Mouse (Mus musculus) forebrain, embryonic 10.5 days (tissue): ENCODE measurements around the gene Dnah6. TPM values are rescaled to one million over a fixed set of nuclear protein-coding genes. Genes with fewer than 3 reads are reported as not detected.

ENCODE experiments used
- DNase-seq: peaks from one replicate; pipeline ENCODE4 v3.0.0-alpha.2; 2017; ENCODE audit warnings: low spot score; ENCODE audit errors: extremely low spot score
- H3K27ac ChIP-seq: fragments of 300-500 bp; sonication (generic); 2 replicates; pipeline ENCODE4 v1.5.1; 2016; ENCODE audit warnings: mild to moderate bottlenecking
- H3K27me3 ChIP-seq: fragments of 300-500 bp; sonication (generic); 2 replicates; pipeline ENCODE4 v1.6.1; 2016; ENCODE audit warnings: mild to moderate bottlenecking; ENCODE audit not compliant: poor library complexity, severe bottlenecking
- H3K36me3 ChIP-seq: fragments of 300-500 bp; sonication (generic); replicated peaks from 2 replicates; pipeline ENCODE4 v1.6.1; 2016; ENCODE audit warnings: mild to moderate bottlenecking, moderate library complexity
- H3K4me1 ChIP-seq: fragments of 300-500 bp; sonication (generic); 2 replicates; pipeline ENCODE4 v1.6.1; 2016
- H3K4me3 ChIP-seq: fragments of 300-500 bp; sonication (generic); 2 replicates; pipeline ENCODE4 v1.5.1; 2016; ENCODE audit warnings: mild to moderate bottlenecking, moderate library complexity
- H3K9me3 ChIP-seq: fragments of 300-500 bp; sonication (generic); 2 replicates; pipeline ENCODE4 v1.6.1; 2016; ENCODE audit warnings: mild to moderate bottlenecking, moderate library complexity
- WGBS: fragments of 180-500 bp; shearing (Covaris S2); methylation state at CpG from one replicate; pipeline ENCODE4 v1.1.7; 2016; 5-methylcytosine and 5-hydroxymethylcytosine counted together
- polyA plus RNA-seq: library from polyadenylated mRNA; unstranded; fragments of >200 nt; fragmentation: Nextera tagmentation; extraction: Ambion mirVana; gene quantifications from 2 replicates; pipeline ENCODE4 v1.2.1, GENCODE M21; 2016

Dnah6 gene
- polyA plus RNA-seq, 1 experiment from 2014 or later = 0.05 TPM

GRCm38 (mm10) chr6:73093133-73093532, 128.3 kb downstream of the Dnah6 start:
- no peak for DNase-seq
- Histone ChIP-seq H3K27ac (no peak overlapping the region), H3K36me3 (no peaks in the 10 kb centered on the region), H3K4me3 (no peak overlapping the region), H3K4me1 (no peaks in the 10 kb centered on the region), H3K9me3 (no peaks in the 10 kb centered on the region), H3K27me3 (no peaks in the 10 kb centered on the region)
- WGBS = 94% methylated on average over 4 of the region's 4 CpGs

- Histone ChIP-seq H3K9me3 (no peaks in the 10 kb centered on the region), H3K36me3 (no peaks in the 10 kb centered on the region), H3K27me3 (no peaks in the 10 kb centered on the region), H3K4me1 (no peaks in the 10 kb centered on the region), H3K27ac (no peak overlapping the region), H3K4me3 (no peak overlapping the region)
- DNase-seq = no peak
- WGBS = 74% methylated on average over 8 of the region's 8 CpGs
Observed at GRCm38 (mm10) chr6:73090836-73091235, 130.6 kb downstream of the Dnah6 start.

- Histone ChIP-seq H3K36me3 (no peaks in the 10 kb centered on the region), H3K27me3 (no peaks in the 10 kb centered on the region), H3K27ac (no peak overlapping the region), H3K4me1 (no peaks in the 10 kb centered on the region), H3K9me3 (peaks cover 8% of the 10 kb centered on the region; the same call in 1 of the 2 replicates), H3K4me3 (no peak overlapping the region)
- 93% methylated on average over 9 of the region's 9 CpGs for WGBS
- no peak for DNase-seq
Observed at GRCm38 (mm10) chr6:73082571-73082970, 138.9 kb downstream of the Dnah6 start.

- H3K9me3 ChIP-seq = 0 out of 2 replicates have a peak, but pooled peaks cover 6% of the 10 kb centered on the region
- 80% methylated on average over 3 of the region's 3 CpGs for WGBS
- H3K36me3 ChIP-seq = no peaks in the 10 kb centered on the region
- no peak overlapping the region for H3K4me3 ChIP-seq
- no peak for DNase-seq
- H3K4me1 ChIP-seq = no peaks in the 10 kb centered on the region
- H3K27me3 ChIP-seq = no peaks in the 10 kb centered on the region
- H3K27ac ChIP-seq = no peak overlapping the region
Observed at GRCm38 (mm10) chr6:73072093-73072786, 149.2 kb downstream of the Dnah6 start.

GRCm38 (mm10) chr6:73071214-73071613, 150.2 kb downstream of the Dnah6 start:
- Histone ChIP-seq H3K27me3 (no peaks in the 10 kb centered on the region), H3K27ac (no peak overlapping the region), H3K4me1 (no peaks in the 10 kb centered on the region), H3K36me3 (no peaks in the 10 kb centered on the region), H3K4me3 (no peak overlapping the region), H3K9me3 (no peaks in the 10 kb centered on the region)
- WGBS = 84% methylated on average over 3 of the region's 3 CpGs
- DNase-seq = no peak

- H3K27me3 ChIP-seq = no peaks in the 10 kb centered on the region
- no peak overlapping the region for H3K4me3 ChIP-seq
- no peaks in the 10 kb centered on the region for H3K4me1 ChIP-seq
- no peaks in the 10 kb centered on the region for H3K36me3 ChIP-seq
- no peak for DNase-seq
- 90% methylated on average over 6 of the region's 6 CpGs for WGBS
- no peak overlapping the region for H3K27ac ChIP-seq
- H3K9me3 ChIP-seq = no peaks in the 10 kb centered on the region
Observed at GRCm38 (mm10) chr6:73070663-73071062, 150.8 kb downstream of the Dnah6 start.

- Histone ChIP-seq H3K4me1 (no peaks in the 10 kb centered on the region), H3K9me3 (no peaks in the 10 kb centered on the region), H3K36me3 (no peaks in the 10 kb centered on the region), H3K27me3 (no peaks in the 10 kb centered on the region), H3K27ac (no peak overlapping the region), H3K4me3 (no peak overlapping the region)
- DNase-seq = no peak
- 87% methylated on average over 3 of the region's 3 CpGs for WGBS
Observed at GRCm38 (mm10) chr6:73064551-73064950, 156.9 kb downstream of the Dnah6 start.

- Histone ChIP-seq H3K9me3 (peaks cover 18% of the 10 kb centered on the region), H3K27ac (no peak overlapping the region), H3K4me1 (no peaks in the 10 kb centered on the region), H3K27me3 (no peaks in the 10 kb centered on the region), H3K4me3 (no peak overlapping the region), H3K36me3 (no peaks in the 10 kb centered on the region; the same call in 1 of the 2 replicates)
- WGBS = 89% methylated on average over 7 of the region's 7 CpGs
- no peak for DNase-seq
Observed at GRCm38 (mm10) chr6:73059596-73060121, 161.8 kb downstream of the Dnah6 start.

- H3K4me3 ChIP-seq = no peak overlapping the region
- peaks cover 18% of the 10 kb centered on the region for H3K9me3 ChIP-seq
- no peak overlapping the region for H3K27ac ChIP-seq
- H3K27me3 ChIP-seq = no peaks in the 10 kb centered on the region
- H3K36me3 ChIP-seq = no peaks in the 10 kb centered on the region; the same call in 1 of the 2 replicates
- 94% methylated on average over 4 of the region's 4 CpGs for WGBS
- DNase-seq = no peak
- H3K4me1 ChIP-seq = no peaks in the 10 kb centered on the region
Observed at GRCm38 (mm10) chr6:73059162-73059561, 162.3 kb downstream of the Dnah6 start.

GRCm38 (mm10) chr6:73055347-73055746, 166.1 kb downstream of the Dnah6 start:
- Histone ChIP-seq H3K27me3 (no peaks in the 10 kb centered on the region), H3K9me3 (peaks cover 18% of the 10 kb centered on the region), H3K4me1 (no peaks in the 10 kb centered on the region), H3K4me3 (no peak overlapping the region), H3K36me3 (no peaks in the 10 kb centered on the region; the same call in 1 of the 2 replicates), H3K27ac (no peak overlapping the region)
- WGBS = 92% methylated on average over 6 of the region's 6 CpGs
- DNase-seq = no peak

- no peak for DNase-seq
- Histone ChIP-seq H3K4me3 (no peak overlapping the region), H3K27ac (no peak overlapping the region), H3K4me1 (no peaks in the 10 kb centered on the region), H3K27me3 (no peaks in the 10 kb centered on the region), H3K9me3 (peaks cover 18% of the 10 kb centered on the region), H3K36me3 (no peaks in the 10 kb centered on the region; the same call in 1 of the 2 replicates)
- WGBS = 95% methylated on average over 6 of the region's 6 CpGs
Observed at GRCm38 (mm10) chr6:73054807-73055206, 166.6 kb downstream of the Dnah6 start.

- Histone ChIP-seq H3K4me3 (no peak overlapping the region), H3K36me3 (no peaks in the 10 kb centered on the region; the same call in 1 of the 2 replicates), H3K27me3 (no peaks in the 10 kb centered on the region), H3K4me1 (no peaks in the 10 kb centered on the region), H3K27ac (no peak overlapping the region), H3K9me3 (peaks cover 18% of the 10 kb centered on the region)
- WGBS = 94% methylated on average over 9 of the region's 9 CpGs
- DNase-seq = no peak
Observed at GRCm38 (mm10) chr6:73053526-73053925, 167.9 kb downstream of the Dnah6 start.

GRCm38 (mm10) chr6:73047259-73047658, 174.2 kb downstream of the Dnah6 start:
- no peak for DNase-seq
- no peaks in the 10 kb centered on the region for H3K27me3 ChIP-seq
- no peak overlapping the region for H3K4me3 ChIP-seq
- H3K4me1 ChIP-seq = peaks cover 2% of the 10 kb centered on the region; the same call in 1 of the 2 replicates
- no peaks in the 10 kb centered on the region for H3K36me3 ChIP-seq
- no peaks in the 10 kb centered on the region for H3K9me3 ChIP-seq
- 92% methylated on average over 7 of the region's 7 CpGs for WGBS
- H3K27ac ChIP-seq = no peak overlapping the region
